Mouse (Mus musculus): ENCODE data around the gene Cfap36. TPM values are rescaled to one million over a fixed set of nuclear protein-coding genes. Genes with fewer than 3 reads are reported as not detected.

Cfap36 gene
- polyA plus RNA-seq, 1 experiment from 2014 or later = 64.7 TPM

DNA sequence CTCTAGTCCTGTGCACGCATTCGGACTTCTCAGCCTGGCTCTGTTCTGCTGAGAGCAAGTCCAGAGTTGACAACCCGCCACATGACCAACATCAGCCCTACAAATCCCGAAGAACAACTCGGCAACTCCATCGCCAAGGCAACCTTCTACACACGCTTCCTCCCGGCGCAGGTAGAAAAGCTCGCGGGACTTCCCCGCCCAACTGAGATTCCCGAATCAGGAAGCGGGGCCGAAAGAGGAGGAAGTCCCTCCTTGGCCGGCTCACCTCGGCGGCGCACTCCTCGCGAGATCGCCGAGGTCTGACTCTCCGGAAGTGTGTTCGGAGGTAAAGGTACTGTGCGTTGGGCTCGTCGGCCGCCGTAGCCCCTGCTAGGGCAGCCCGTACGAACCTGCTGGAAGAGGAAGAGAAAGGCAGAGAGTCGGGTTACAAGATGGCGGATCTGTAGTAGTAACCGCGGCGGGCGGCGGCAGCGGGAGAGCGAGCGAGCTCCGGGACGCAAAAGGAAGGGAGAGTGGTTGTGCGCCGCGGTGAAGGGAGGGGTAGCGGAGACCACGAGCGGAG is 74.6 kb downstream of the Cfap36 start, which contains the start of gene Ppp4r3b:
Gene Ppp4r3b, plus strand, starts transcription at position 328 of the 562 bp plus-strand sequence.
- H3K36me3 ChIP-seq = 0 out of 2 replicates have a peak, but pooled peaks cover under 1% of the 10 kb centered on the region
- H3K27ac ChIP-seq = peak within 1 kb of the TSS; percentile 99
- no peaks in the 10 kb centered on the region for H3K27me3 ChIP-seq (ENCODE audit: insufficient read depth, poor library complexity, severe bottlenecking)
- H3K4me3 ChIP-seq = peak within 1 kb of the TSS; percentile 94
- peaks cover 24% of the 10 kb centered on the region for H3K4me1 ChIP-seq (replicated peaks)
- no peaks in the 10 kb centered on the region for H3K9me3 ChIP-seq
- under 1% methylated on average over 50 of the region's 50 CpGs for WGBS
- DNase-seq (ENCODE audit: low spot score) = peak; percentile 98

- WGBS = under 1% methylated on average over 34 of the region's 34 CpGs
- H3K36me3 ChIP-seq = no peaks in the 10 kb centered on the region
- H3K4me3 ChIP-seq = peak overlapping the region; percentile 94
- peak; percentile 31 for DNase-seq (ENCODE audit: low spot score)
- H3K27me3 ChIP-seq (ENCODE audit: insufficient read depth, poor library complexity, severe bottlenecking) = no peaks in the 10 kb centered on the region
- no peaks in the 10 kb centered on the region for H3K9me3 ChIP-seq
- H3K27ac ChIP-seq = peak overlapping the region; percentile 99
- peaks cover 24% of the 10 kb centered on the region for H3K4me1 ChIP-seq (replicated peaks)
Measured at GRCm38 (mm10) chr11:29171959-29172391, 75.2 kb downstream of the Cfap36 start.

Other genes starting within 250 kb of the Cfap36 start
- gene Pnpt1, start 116.7 kb downstream of the Cfap36 start, polyA plus RNA-seq (2016; fragmentation: Nextera tagmentation; extraction: Ambion mirVana) = 27.5 and 39.0 TPM in 2 replicates
- gene Ppp4r3b, start 74.5 kb downstream of the Cfap36 start, polyA plus RNA-seq (2016; fragmentation: Nextera tagmentation; extraction: Ambion mirVana) = 80.2 and 92.8 TPM in 2 replicates
- gene Ccdc88a, start 126.2 kb upstream of the Cfap36 start, polyA plus RNA-seq (2016; fragmentation: Nextera tagmentation; extraction: Ambion mirVana) = 32.4 and 39.0 TPM in 2 replicates